Mouse (Mus musculus) thymus, postnatal 36 days (tissue): ENCODE measurements around the gene M1ap.

Experiments used
- DNase-seq, 2 experiments: peaks; one replicate each; pipeline ENCODE4 v3.0.0; 2022; ENCODE audit warnings: mixed read lengths in 2 of 2

The M1ap gene

DNA sequence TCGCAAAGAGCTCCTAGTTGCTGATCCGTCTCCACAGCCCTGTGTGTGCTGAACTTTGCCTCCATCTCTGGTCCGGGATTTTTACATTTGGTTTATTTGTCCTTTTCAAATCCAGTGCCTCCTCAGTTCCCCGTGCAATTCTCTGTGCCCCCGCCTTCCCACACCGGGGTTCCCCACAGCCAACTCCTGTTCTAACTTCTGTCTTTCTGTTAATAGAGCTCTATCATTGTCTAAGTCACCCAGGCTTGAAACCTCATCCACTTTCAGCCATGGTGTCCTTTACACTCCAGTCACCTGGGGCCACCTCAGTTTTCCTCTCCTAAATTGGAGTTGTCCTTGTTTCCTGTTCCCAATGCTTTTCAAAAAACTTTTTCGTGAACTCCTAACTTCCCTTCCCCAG lies 64.6 kb downstream of the M1ap start:
- no peak for DNase-seq

DNA sequence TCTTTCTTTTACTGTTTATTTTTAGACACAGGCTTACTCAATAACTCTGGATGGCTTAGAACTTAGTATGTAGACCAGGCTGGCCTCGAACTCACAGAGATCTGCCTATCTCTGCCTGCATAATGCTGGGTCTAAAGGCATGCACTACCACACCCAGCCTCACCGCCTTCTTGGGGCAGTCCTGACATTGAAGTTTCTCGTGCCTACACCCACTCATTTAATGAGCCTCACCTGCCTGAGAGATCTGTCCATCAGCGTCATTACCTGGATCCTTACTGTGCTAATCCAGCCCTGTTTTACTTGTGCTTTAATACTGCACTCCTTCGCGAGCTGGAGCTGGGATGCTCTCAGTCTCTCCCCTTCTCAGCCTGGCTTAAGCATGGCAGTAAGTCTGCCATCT lies 65.1 kb downstream of the M1ap start:
- no peak for DNase-seq

DNA sequence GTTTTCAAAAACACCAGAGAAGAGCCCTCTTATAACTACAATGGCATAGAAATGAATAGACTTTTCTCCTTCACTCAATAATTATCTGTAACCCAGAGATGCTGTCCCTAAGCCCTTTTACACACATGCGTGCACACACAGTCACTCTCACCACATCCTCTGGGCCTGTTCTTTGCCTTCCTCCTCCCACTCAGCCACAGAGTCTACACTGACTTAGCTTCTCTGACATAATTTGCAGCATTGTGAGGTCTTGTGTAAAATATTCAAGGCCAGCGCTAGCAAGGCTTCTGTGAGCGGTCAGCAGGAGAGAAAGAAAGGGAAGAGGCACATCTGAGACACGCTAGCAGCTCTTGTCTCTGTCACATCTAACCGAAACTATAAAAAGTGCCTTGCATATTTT lies 66.7 kb downstream of the M1ap start:
- DNase-seq, result no peak

DNA sequence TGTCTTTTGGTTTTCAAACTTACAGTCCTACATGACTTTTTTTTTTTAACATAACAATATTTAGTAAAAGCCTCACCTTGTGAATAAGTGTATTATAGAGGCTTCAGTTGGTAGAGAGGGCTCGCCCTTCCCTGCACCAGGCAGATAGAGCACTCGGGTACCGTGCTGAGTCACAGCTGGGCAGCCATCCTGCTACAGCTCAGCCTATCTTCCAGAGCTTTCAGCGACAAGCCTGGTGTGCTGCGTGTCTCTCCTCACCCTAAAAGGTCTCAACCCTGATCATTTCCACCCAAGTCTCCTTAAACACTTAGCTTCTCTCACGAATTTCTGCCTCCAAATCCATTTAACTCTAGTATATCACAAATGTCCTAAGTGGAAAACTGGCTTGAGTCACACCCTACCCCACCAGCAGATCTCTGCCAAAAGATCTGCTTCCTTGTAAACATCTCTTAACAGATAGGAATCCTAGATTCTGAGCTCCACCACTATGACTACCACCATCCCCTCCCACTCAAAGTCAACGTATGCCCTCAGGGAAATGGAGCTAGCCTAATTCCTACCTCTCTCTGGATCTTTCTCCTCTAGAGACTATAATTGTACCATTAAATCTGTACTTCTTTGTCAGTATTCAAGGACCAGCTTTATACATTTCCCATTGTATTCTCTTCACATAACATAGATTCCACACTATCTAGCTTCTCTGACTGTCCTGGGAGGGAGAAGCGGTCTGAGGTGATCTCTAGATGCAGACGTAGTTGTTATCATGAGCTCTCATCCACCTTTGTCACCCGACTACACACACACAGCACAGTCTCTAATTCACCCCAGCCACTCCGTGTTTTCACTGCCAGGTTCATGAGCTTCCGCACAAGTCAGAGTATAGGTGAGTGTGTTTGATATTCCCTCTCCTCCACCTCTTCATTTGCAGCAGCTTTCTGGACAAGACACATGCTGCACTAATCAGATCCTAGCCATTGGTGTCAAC lies 68.1 kb downstream of the M1ap start:
- DNase-seq, result no peak

DNA sequence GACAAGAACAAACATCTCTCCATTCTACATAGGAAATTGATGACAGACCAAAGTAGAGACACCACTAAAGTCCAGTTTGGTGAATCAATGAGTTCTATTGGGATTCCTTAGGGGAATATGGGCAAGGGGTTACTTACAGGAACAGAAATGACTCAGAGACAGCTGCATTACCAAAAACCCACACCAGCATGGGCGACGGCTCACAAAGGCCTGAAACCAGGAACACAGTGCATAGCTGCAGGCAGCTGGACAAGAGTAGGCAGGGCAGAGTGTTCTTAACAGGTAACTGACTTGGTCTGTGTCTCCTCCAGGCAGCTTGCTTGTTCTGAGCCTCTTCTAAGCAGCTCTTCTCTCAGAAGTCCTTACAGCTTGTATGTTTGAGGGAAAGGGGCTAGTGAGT lies 69.0 kb downstream of the M1ap start:
- DNase-seq, result no peak

DNA sequence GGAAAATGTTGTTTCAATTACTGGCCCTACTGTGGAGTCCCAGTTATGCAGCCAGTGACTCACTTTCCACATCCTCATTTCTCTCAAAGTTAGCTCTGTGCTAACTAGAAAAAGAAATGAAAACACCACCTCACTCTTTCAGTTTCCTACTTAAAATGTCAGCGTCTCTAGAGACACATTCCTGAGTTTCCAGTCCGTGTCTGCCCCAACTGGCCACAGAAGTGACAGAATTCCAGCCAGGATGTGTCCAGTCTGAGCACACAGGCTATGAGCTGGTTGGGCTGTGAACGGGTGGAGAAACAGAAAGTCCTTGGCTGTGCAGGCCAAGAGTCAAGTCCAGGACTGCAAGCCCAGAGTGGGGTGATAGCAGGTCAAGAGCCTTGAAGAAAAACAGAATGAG lies 70.5 kb downstream of the M1ap start:
- no peak for DNase-seq

DNA sequence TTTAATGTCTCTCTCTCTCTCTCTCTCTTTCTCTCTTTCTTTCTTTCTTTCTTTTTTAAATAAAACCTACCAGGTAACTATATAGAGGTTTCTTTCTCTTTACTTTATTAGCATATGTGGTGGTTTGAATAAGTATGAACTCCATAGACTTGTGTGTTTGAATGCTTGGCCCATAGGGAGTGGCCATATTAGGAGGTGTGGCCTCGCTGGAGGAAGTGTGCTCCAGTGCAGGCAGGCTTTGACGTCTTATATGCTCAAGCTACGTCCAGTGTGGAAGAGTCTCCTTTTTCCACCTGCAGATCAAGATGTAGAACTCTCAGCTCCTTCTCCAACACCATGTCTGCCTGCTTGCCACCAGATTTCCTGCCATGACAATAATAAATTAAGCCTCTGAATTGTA lies 72.3 kb downstream of the M1ap start:
- DNase-seq, result no peak

DNA sequence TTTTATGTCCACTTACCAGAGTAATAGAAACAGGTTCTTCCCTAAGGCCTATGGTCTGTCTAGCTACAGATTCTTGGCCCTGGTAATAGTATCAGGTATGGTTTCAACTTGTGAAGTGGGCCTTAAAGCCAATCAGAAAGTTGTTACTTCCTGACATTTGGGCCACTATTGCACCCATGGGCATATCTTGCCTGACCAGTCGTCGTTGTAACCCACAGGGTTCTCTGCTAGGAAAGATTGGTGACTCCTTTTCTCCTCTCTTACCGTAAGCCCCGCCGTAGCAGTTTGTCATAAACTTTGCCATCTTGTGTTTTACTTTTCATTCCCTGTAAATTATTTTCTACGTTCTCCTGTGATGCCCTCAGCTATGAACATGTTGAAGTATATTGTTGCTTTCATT lies 73.4 kb downstream of the M1ap start:
- no peak for DNase-seq

DNA sequence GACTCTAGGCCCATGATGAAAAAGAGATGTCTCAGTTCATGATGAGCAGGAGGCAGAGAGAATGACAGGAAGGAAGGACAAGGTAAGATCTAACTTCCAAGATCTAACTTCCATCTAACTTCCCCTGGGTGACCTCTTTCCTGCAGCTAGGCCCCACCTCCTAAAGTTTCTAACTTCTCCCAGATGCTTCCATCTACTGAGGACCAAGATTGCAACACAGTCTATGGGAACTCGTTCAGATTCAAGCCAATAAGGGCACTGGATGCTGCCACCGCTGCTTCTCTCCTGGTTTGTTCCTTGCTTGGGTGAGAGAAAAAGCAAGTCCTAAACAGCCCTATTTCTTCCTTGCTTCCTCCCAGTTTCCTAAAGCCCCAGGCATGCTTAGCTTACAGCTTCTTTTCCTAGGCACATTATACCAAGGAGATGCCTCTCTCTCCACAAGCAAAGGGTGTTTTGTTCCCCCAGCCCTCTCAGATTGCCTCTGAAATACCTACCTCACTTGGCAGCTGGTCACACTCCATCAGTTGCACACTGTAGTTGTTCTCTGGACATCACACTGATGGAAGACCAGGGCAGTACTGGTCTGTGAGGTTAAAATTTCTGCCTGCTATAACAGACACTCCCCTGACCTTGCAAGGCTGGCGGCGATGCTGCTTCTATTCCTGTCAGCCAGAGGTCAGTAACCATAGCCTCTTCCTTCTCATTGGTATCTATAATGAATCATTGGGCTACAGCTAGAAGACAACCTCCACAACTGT lies 74.3 kb downstream of the M1ap start:
- DNase-seq, result no peak

DNA sequence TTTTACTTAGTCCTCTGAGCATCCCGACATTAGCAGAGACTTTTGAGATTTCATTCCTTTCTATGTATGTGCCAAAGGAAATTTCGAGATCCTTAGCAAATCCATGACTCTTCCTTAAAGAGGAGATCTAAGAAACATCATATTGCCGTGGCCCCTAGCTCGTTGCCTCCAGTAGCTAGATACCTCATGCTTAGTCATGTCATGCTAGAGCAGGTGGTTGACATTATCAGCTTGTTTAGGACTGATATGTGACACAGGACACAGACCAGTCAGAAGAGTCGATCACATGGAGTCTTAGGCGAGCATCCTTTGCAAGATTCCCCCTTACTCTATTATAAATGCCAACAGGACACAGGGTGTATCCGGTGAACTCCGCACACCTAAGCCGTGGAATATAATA lies 76.3 kb downstream of the M1ap start:
- DNase-seq, result no peak

DNA sequence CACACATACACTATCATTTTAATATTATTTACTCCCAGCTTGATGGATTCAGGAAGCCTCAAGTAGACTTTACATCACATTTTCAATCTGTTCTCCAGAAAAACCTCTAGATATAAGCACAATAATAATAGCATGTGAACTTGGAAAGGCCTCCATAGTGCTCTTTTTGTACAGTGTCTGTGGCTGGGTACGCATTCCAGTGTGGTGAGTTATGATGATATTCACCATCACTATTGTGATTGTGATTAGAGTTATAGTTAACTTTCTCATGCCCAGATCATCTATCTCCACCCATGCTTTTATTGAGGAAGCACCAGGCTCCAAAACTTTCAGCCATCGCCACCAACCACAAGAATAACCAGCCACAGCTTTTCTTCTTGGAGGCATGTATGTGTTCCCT lies 77.1 kb downstream of the M1ap start:
- no peak for DNase-seq

DNA sequence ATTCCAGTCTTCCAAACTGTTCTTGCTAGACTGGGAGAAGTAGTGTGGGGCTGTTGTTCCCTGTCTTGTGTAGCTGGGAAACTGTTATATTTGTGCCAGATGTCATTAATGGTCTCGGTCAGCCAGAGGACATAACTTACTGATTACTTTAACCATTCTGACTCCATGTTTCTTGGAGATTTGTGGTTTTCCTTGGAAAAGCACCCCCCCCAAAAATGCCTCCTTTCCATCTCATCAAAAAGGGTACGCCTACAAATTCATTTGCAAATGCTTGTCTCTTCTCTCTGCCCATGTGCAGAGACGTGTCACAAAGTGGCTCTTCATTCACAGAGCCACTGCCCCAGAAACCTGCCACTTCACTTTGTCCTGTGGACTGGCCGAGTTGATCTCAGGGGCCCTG lies 77.7 kb downstream of the M1ap start:
- no peak for DNase-seq

DNA sequence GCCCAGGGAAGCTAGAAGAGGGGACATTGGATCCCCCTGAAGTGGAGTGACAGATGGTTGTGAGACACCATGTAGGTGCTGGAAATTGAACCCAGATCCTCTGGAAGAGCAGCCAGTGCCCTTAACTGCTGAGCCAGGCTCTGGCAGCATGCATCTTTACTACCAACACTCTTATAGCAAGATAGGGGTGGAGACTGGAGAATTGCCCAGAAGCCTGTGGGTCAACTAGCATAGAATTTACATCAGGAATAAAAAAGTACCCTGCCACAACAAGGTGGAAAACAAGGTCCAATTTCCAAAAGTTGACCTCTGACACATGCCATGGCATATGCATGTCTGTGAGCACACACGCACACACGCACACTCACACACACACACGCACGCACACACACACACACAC lies 78.5 kb downstream of the M1ap start:
- no peak for DNase-seq

DNA sequence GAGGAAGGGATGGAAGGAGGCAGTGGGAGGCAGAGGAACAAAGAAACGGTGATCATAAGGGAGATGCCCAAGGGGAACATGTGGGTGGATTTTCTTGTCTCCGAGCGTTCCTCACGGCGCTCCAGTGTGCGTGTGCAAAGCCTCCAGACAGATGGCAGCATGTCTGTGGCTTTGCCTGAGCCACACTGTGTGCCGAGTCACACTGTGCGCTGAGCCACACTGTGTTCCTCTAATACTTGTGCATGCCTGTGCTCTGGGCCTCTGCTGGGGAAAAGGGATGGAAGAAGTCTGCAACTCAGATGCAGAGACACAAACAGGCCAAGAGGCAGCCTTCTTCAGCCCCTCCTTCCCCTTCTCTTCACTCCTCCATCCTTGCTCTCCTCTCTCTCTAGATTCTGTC lies 80.6 kb downstream of the M1ap start:
- no peak for DNase-seq

DNA sequence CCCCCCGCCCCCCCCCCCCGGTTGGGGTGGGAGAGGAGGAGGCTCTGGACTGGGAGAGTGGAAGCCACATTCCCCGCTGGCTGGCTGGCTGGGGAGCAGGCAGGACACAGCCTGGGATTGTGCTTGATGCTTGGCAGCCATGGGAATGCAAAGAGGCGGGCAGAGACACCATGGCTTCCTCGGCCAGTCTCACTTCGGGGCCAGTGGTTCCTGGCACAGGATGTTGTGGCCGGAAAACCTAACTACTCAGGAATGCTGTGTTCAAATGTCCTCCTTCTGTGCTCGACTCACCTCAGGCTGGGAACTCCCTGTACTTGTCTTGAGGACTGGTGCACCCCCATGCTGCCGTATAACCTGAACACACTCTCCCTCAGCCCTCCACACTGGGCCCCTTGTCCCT lies 81.0 kb downstream of the M1ap start:
- DNase-seq, result no peak

DNA sequence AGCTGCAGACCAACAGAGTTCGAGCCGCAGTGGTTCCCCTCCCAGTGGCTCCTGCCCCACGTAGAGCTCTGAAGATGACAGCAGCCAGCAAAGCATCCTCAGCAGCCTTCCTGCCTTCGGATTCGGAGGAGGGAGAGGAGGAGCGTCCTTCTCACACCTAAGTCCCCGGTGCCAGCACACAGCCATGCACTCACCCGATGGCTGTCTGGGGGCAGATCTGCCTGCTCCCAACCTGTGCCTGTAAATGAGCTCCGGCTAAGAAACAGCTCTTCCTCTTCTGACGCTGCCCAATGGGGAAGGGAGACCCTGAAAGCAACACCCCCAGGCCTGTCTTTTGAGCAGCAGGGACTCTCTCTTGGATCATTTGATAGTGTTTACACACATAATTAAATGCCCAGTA lies 83.1 kb downstream of the M1ap start:
- DNase-seq, result no peak

DNA sequence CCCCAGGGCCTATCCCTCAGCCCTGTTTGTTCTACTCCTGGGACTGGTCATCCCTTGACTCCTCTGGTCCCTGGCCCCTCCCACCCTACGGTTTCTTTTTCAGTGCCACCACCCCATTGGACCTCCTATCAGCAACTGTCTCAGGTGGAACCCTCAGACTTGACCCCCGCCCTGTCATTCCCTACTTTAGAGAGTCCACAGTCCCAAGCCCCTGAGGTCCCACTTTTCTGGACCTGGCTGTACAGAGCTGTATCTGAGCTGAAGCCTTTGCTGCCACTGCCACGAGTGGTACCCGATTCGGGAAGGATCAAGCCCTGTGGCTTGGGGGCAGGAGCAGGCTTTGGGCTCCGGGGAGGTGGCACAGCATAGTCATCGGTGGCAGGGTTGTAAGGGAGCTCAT lies 84.4 kb downstream of the M1ap start:
- DNase-seq, result no peak

DNA sequence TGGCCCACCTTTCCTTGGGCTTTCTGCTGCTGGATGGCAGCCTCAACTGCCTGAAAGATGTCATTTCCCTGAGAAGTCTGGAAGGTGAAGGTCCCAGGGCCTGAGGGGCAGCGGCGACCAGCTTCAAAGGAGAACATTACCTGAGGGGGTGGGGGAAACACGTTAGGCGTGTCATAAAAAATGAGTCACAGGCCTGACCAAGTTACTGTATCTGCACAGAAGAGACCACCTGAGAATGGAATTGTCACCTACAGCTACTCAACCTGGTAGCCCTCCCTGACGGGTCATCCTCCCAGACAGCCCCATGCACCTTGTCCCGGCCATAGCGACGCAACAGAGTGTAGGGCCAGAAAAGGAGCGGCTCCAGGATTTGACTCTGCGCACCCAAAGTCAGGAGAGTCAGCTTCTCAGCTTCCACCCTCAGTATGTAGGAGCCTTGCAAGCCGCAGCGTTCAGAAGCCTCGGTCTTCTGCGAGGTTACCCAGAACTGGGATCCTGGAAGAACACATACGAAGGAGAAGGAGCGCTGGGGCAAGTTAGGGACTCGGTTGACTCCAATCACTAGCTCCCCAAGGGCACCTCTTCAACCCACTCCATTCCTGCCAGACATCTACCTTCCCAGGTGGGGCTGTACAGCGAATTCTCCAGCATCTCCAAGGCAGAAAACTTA lies 85.4 kb downstream of the M1ap start:
- no peak for DNase-seq

DNA sequence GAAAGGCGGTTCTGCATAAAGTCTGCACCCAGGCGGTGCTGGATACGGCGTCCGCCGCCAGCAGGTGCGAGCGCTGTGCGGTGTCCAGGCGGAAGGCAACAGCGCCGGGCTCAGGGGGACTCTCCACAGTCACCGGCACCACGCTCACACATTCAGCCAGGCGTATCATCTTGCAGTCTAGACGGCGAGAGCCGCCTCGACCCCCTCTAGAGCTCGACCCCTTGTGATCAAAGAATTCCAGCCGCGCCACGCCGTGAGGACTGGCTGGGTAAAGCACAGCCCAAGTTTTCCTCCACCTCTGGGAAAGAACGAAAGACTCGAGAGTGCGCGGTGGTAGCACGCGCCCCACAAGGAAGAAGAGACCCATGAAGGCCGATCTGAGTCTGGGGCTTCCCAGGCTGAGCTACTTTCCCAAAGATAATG lies 86.1 kb downstream of the M1ap start:
- DNase-seq, result peak; percentile 54 to 57

DNA sequence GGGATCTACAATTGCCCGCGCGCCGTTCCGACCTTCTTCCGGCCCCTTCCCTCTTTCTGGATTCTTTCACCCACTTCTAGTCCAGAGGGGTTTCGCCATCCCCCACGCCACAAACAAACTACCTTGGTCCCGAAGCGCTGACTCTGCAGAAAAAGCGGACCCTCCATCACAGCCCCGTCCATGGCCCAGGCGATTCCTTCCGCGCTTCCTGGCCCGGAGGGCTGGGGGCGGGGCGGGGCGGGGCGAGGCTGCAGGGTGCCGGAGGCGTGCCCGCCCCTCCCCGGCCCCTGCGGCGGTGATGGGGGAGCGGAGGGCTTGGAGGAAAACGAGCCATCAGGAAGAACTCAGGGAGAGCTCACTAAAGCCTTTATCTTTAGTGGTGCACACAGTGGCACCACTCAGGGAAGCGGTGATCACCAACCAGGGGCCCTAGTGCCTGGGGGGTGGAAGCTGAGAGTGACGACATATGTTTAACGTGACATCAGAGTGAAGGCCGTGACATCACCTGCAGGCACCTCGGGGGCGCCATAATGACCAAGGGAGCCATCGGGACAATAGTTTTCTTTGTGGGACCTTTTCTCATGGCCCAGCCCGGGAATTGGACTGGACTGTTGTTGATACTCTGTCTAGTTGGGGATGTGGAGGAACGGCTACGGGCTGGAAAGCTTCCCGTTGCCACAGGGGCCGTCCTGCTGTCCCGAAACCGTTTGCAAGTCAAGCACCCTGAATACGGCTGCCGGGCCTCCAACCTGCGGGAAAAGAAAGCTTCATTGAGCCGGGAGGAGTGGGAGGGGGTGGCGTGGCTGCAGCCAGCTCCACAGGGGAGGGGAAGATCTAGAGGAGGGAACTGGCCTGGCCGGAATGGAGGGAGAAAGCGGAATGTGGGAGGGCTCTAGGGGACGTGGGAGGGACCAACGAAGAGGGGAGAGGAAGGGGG lies 86.8 kb downstream of the M1ap start, which contains the start of the genes Dok1 and Loxl3:
Dok1 (minus strand) TSS at position 223 of the 937 bp plus-strand sequence.
Loxl3 (plus strand) TSS at position 925 of the 937 bp plus-strand sequence.
- DNase-seq, result peak; percentile 71 to 77

DNA sequence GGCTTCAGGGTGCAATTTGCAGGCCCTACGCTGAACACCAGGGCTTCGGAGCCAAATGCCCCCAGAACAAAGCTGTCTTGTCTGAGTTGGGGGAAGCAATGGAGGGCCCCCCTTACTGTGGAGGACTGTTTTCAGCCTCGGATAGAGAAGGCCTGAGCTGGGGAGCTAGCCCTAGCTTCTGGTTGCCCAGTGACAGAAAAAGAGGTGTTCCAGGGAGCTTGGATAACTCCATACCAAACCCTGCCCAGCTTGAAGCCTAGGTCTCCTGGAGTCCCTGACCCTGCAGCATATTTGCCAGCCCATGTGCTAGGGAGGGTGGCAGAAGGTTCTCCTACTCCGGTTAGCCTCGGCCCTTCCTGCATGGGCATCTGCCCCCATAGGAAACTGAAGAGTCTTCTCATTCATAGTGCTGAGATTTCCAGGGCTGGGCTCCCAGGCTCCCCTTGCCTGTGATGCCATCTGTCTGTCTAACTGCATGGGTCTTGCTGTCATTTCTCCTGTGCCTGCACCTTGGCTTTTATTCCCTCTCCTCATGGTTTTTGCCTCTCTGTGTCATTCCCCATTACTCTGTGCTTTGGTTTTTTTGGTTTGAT lies 87.9 kb downstream of the M1ap start:
- DNase-seq, result no peak

DNA sequence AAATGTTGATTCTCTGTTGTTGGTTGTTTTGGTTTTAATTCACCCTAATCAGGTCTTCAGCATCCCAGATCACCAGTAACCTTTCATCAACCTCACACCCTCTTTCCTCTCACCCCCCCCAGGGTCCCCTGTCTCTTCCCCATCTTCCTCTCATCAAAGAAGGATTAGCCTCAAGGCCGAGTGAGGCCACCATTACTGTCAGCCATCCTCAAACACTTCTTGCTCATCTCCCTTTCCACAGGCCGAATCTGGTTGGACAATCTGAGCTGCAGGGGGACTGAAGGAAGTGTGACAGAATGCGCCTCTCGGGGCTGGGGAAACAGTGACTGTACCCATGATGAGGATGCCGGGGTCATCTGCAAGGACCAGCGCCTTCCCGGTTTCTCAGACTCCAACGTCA lies 90.5 kb downstream of the M1ap start:
- no peak for DNase-seq
